In genomic region chr17:12849778-12850382, GRCm38 (mm10) we compare ENCODE assay signal across 20 mouse cellular contexts. TPM values are rescaled to one million over a fixed set of nuclear protein-coding genes. Genes with fewer than 3 reads are reported as not detected.
DNase-seq lines count a peak whose midpoint lies in the region; ATAC-seq and TF ChIP-seq lines count a peak whose summit lies in the region.
"Had no signal": no experiment of that assay in that cellular context is flagged by ENCODE, and none has a peak within 500 bp of the region (broad histone marks: within the 10 kb centered on the region; RNA-seq: fewer than 3 reads in every experiment).

No protein-coding gene starts in this region.

- no peak for TF ChIP-seq POLR2A in brain, embryonic 14.5 days (IDR thresholded peaks at IDR 0.05; ENCODE audit: borderline replicate concordance, extremely low read depth, insufficient read depth, insufficient read length, poor library complexity, severe bottlenecking)

- ATAC-seq in megakaryocyte-erythroid progenitor cell, adult 5-6 weeks (replicated peaks; ENCODE audit: low FRiP score, low TSS enrichment, poor library complexity, severe bottlenecking): no peak
- ATAC-seq: Patski had no signal

- no peak for TF ChIP-seq CTCF in brain, embryonic 14.5 days (IDR thresholded peaks at IDR 0.05; ENCODE audit: borderline replicate concordance, extremely low read depth, insufficient read depth, insufficient read length)

- DNase-seq in frontal cortex, adult 2 months (ENCODE audit: extremely low spot score in 1 of 2, low spot score in 1 of 2): peak; percentile 52 to 74
- DNase-seq in frontal cortex, postnatal 14 days (ENCODE audit: low spot score in 2 of 2): no peak
- DNase-seq in brain, embryonic 14.5 days (ENCODE audit: low read depth): peak; percentile 56
- DNase-seq in frontal cortex, postnatal 36 days (ENCODE audit: low spot score in 2 of 2): peak; percentile 62 to 65
- peak; percentile 59 to 65 for DNase-seq in right cerebral cortex, adult 2 months (ENCODE audit: low spot score in 2 of 2)
- no peak for DNase-seq in urinary bladder, postnatal 4 days (ENCODE audit: low spot score in 2 of 2)
- DNase-seq: cerebellum, postnatal 36 days; gastrocnemius, postnatal 10 days; kidney, adult 18-20 months; kidney, postnatal 4 days; lung, adult 2 months had no signal

RNA-seq across cellular contexts. Expression of gene Mas1, which starts 18.1 kb away (rescaled TPM):
- polyA plus RNA-seq in frontal cortex, adult 2 months (2012; rRNA removed): 25.8 and 34.8 TPM in 2 replicates
- polyA plus RNA-seq in brain, embryonic 14.5 days (2012; rRNA removed): 0.07 and 0.08 TPM in 2 replicates
- not detected in 2 replicates for total RNA-seq in megakaryocyte-erythroid progenitor cell, adult 5-6 weeks (2014; fragmentation: Nextera tagmentation)
- total RNA-seq in megakaryocyte-erythroid progenitor cell, adult 5-6 weeks (2017): not detected in 2 replicates
- total RNA-seq: CH12.LX; megakaryocyte, adult 5-6 weeks; monocyte, adult 5-6 weeks had no signal
- polyA plus RNA-seq: Patski; small intestine, adult 2 months had no signal

RNA-seq across cellular contexts. Expression of gene Mrgprh, which starts 26.0 kb away (rescaled TPM):
- 0.22 and 0.23 TPM in 2 replicates for polyA plus RNA-seq in frontal cortex, adult 2 months (2012; rRNA removed)
- 0.05 TPM in 1 of 2 replicates, not detected in the other for polyA plus RNA-seq in brain, embryonic 14.5 days (2012; rRNA removed)
- total RNA-seq in megakaryocyte-erythroid progenitor cell, adult 5-6 weeks (2014; fragmentation: Nextera tagmentation): not detected in 2 replicates
- total RNA-seq in megakaryocyte-erythroid progenitor cell, adult 5-6 weeks (2017): not detected in 2 replicates
- total RNA-seq: CH12.LX; megakaryocyte, adult 5-6 weeks; monocyte, adult 5-6 weeks had no signal
- polyA plus RNA-seq: heart, embryonic 12.5 days; hindbrain, embryonic 13.5 days; neural tube, embryonic 15.5 days; Patski; small intestine, adult 2 months had no signal

Comparison
In these comparisons a context has a peak if more than half of its experiments do, and no peak if none do; other contexts are left out.
1. DNase-seq: peak in frontal cortex, adult 2 months (2 of 2), brain, embryonic 14.5 days (single experiment), frontal cortex, postnatal 36 days (2 of 2) and right cerebral cortex, adult 2 months (2 of 2); none in frontal cortex, postnatal 14 days (0 of 2) and urinary bladder, postnatal 4 days (0 of 2).
2. RNA of gene Mas1, which starts 18.1 kb away (polyA plus RNA-seq): 25.8 to 34.8 TPM in frontal cortex, adult 2 months; 0.07 to 0.08 TPM in brain, embryonic 14.5 days; every median in the first group is over 10 times any median in the second.